Mouse (Mus musculus) thymus, adult 2 months (tissue): ENCODE results near the gene Mcu.

Experiments used
- CTCF ChIP-seq: fragments of 200-500 bp; IDR thresholded peaks from 2 replicates; pipeline ENCODE4 v1.5.1; 2012; ENCODE audit warnings: mild to moderate bottlenecking, control low read depth, low read length, moderate library complexity, borderline replicate concordance; ENCODE audit not compliant: control insufficient read depth, poor library complexity, insufficient read depth; ENCODE audit errors: extremely low read depth
- POLR2A ChIP-seq: fragments of 200-500 bp; IDR thresholded peaks from 2 replicates; pipeline ENCODE4 v1.6.1; 2012; ENCODE audit warnings: mild to moderate bottlenecking, low read length, control low read depth, moderate library complexity; ENCODE audit not compliant: control insufficient read depth, poor library complexity, insufficient read depth; ENCODE audit errors: extremely low read depth

DNA sequence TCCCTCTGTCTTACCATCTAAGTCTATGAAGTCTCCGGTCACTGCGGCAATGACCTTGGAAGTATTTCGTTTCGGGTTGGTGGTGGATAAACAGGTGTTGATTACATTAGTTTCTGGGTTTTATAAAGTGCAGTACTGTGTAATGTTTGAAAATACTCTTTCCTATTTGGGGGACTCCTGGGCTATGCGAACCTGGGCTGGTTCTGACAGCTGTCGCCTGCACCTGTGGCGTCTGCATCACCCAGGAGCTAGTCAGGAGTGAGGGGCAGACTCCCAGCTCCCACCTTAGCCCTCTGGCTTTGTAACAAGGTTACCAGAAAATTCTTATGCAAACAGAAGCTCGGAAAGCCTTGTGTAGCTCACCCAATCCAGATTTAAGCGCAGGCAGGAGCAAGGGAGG is 114.7 kb downstream of the Mcu start:
- TF ChIP-seq CTCF, result no peak
- no peak for TF ChIP-seq POLR2A
